Mouse (Mus musculus): ENCODE measurements around the gene Ywhae. TPM values are rescaled to one million over a fixed set of nuclear protein-coding genes. Genes with fewer than 3 reads are reported as not detected.
"Not testable (repeated sequence)": the region's sequence is repeated elsewhere in the genome, so short reads cannot be mapped to it uniquely, and the experiment has no call there.

Gene Ywhae
- polyA plus RNA-seq, 1 experiment from 2014 or later: 1,665 TPM

DNA sequence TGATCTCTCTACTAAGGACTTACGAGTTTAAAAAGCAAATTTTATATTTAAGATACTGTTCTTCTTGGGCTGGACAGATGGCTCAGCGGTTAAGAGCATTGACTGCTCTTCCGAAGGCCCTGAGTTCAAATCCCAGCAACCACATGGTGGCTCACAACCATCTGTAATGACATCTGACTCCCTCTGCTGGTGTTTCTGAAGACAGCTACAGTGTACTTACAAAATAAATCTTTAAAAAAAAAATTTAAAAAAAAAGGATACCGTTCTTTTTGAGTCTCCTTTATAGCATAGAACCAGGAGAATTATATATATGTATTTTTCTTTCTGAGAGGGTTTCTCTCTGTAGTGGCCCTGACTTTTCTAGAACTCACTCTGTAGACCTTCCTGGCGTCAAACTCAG, 32.1 kb upstream of the Ywhae start:
- H3K4me3 ChIP-seq (ENCODE audit: low read depth, low read length): no peak overlapping the region
- WGBS: 97% methylated on average over 5 of the region's 5 CpGs
- no peak for ATAC-seq (ENCODE audit: low FRiP score)
- H3K27ac ChIP-seq (ENCODE audit: low read depth, low read length): no peak overlapping the region
- peaks cover 32% of the 10 kb centered on the region for H3K36me3 ChIP-seq (ENCODE audit: control insufficient read depth, insufficient read depth, low read length)
- no peaks in the 10 kb centered on the region for H3K27me3 ChIP-seq (ENCODE audit: control insufficient read depth, insufficient read depth, low read length)
- no peak overlapping the region for H3K4me2 ChIP-seq
- no peak overlapping the region for H3K9ac ChIP-seq (ENCODE audit: low read length)
- no peaks in the 10 kb centered on the region for H3K9me3 ChIP-seq (ENCODE audit: control insufficient read depth, low read length)
- H3K4me1 ChIP-seq (ENCODE audit: control insufficient read depth, insufficient read depth, low read length): no peaks in the 10 kb centered on the region
- peak; percentile 8 for DNase-seq (ENCODE audit: low spot score, missing footprints)

DNA sequence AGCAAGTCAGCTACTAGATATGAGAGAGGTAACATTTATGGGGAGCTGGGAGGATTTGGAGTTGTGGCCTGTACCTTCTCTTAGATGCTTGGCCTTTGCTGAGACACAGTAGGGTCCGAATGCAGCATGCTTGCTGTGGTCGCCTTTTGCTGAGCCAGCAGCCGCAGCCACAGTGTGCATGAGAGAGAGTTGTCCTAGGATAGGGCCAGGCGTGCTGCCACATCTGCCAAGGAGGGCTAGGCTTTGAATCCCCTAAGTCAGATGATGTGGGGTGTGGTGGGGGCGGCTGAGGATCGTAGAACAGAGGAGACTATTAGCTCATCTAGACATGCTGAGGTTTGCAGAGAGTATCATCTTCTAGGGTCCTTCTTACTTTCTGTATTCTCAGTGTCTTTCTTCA, 29.9 kb upstream of the Ywhae start:
- Histone ChIP-seq H3K4me1 (ENCODE audit: control insufficient read depth, insufficient read depth, low read length) (no peaks in the 10 kb centered on the region), H3K9me3 (ENCODE audit: control insufficient read depth, low read length) (no peaks in the 10 kb centered on the region), H3K27ac (ENCODE audit: low read depth, low read length) (no peak overlapping the region), H3K9ac (ENCODE audit: low read length) (no peak overlapping the region), H3K4me3 (ENCODE audit: low read depth, low read length) (no peak overlapping the region), H3K27me3 (ENCODE audit: control insufficient read depth, insufficient read depth, low read length) (no peaks in the 10 kb centered on the region), H3K4me2 (no peak overlapping the region), H3K36me3 (ENCODE audit: control insufficient read depth, insufficient read depth, low read length) (peaks cover 27% of the 10 kb centered on the region)
- no peak for DNase-seq (ENCODE audit: low spot score, missing footprints)
- ATAC-seq (ENCODE audit: low FRiP score): no peak
- 92% methylated on average over 6 of the region's 6 CpGs for WGBS

DNA sequence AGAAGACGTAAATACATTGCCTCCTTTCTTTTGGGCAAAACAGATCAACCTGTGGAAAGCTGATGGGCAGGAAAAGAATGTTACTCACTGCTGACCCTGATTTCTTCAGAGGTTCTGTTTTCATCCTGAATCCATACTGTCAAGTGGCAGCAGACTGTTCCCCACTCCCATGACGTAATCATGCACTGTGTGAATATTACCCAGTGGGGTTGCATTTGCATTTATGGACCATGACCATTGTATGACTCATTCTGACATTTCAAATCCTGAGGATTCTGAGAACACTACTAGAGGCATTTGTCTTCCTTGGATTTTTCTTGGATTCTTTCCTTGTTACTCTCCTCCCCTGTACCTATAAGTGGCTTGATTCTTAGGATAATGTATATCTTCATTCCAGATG, 28.9 kb upstream of the Ywhae start:
- Histone ChIP-seq H3K36me3 (ENCODE audit: control insufficient read depth, insufficient read depth, low read length) (peaks cover 21% of the 10 kb centered on the region), H3K4me2 (no peak overlapping the region), H3K4me1 (ENCODE audit: control insufficient read depth, insufficient read depth, low read length) (no peaks in the 10 kb centered on the region), H3K9ac (ENCODE audit: low read length) (no peak overlapping the region), H3K27ac (ENCODE audit: low read depth, low read length) (no peak overlapping the region), H3K9me3 (ENCODE audit: control insufficient read depth, low read length) (no peaks in the 10 kb centered on the region), H3K27me3 (ENCODE audit: control insufficient read depth, insufficient read depth, low read length) (no peaks in the 10 kb centered on the region), H3K4me3 (ENCODE audit: low read depth, low read length) (no peak overlapping the region)
- no peak for DNase-seq (ENCODE audit: low spot score, missing footprints)
- ATAC-seq (ENCODE audit: low FRiP score): no peak
- 98% methylated on average over 2 of the region's 2 CpGs for WGBS

DNA sequence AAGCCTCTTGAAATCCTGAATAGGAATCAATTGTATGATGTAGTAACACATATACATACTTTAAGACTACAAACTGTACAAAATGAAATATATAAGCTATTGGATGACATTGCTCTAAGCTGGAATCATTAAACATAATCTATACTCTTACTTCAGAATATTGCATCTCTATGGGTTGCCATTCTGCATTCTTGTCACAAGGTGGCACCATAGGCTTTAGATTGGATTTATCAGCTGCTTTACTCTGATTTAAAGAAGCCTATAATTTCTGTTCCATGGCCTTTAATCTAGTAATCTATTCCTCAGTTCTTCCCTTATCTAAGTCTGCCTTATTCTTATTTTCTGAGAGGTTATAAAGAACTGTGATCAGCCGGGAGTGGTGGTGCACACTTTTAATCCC, 18.7 kb upstream of the Ywhae start:
- Histone ChIP-seq H3K9me3 (ENCODE audit: control insufficient read depth, low read length) (no peaks in the 10 kb centered on the region), H3K36me3 (ENCODE audit: control insufficient read depth, insufficient read depth, low read length) (no peaks in the 10 kb centered on the region), H3K27ac (ENCODE audit: low read depth, low read length) (no peak overlapping the region), H3K9ac (ENCODE audit: low read length) (no peak overlapping the region), H3K4me2 (no peak overlapping the region), H3K4me3 (ENCODE audit: low read depth, low read length) (no peak overlapping the region), H3K4me1 (ENCODE audit: control insufficient read depth, insufficient read depth, low read length) (no peaks in the 10 kb centered on the region), H3K27me3 (ENCODE audit: control insufficient read depth, insufficient read depth, low read length) (no peaks in the 10 kb centered on the region)
- 97% methylated on average over 1 of the region's 1 CpGs for WGBS
- DNase-seq (ENCODE audit: low spot score, missing footprints): no peak
- ATAC-seq (ENCODE audit: low FRiP score): no peak

DNA sequence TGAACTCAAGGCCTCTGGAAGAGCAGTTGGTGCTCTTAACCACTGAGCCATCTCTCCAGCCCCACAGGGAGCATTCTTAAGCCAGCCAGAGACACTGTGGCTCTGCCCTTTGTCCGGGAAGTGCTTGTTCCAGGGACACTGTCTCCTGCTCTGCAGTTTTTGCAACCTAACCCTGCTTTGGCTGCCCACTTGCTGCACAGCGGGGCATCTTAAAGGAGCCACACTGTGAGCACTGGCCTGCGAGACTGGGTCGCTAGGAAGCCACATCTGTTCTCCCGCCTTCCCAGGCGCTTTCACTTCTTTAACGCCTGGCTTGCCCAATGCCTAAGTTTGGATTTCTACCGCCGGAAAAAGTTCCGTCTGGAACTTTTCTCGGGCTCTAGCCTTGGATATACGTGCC, 17.1 kb upstream of the Ywhae start:
- Histone ChIP-seq H3K36me3 (ENCODE audit: control insufficient read depth, insufficient read depth, low read length) (no peaks in the 10 kb centered on the region), H3K27ac (ENCODE audit: low read depth, low read length) (no peak overlapping the region), H3K4me2 (no peak overlapping the region), H3K27me3 (ENCODE audit: control insufficient read depth, insufficient read depth, low read length) (no peaks in the 10 kb centered on the region), H3K9me3 (ENCODE audit: control insufficient read depth, low read length) (no peaks in the 10 kb centered on the region), H3K4me3 (ENCODE audit: low read depth, low read length) (no peak overlapping the region), H3K4me1 (ENCODE audit: control insufficient read depth, insufficient read depth, low read length) (no peaks in the 10 kb centered on the region), H3K9ac (ENCODE audit: low read length) (no peak overlapping the region)
- ATAC-seq (ENCODE audit: low FRiP score) (no peak), DNase-seq (ENCODE audit: low spot score, missing footprints) (no peak)
- 16% methylated on average over 12 of the region's 12 CpGs for WGBS

DNA sequence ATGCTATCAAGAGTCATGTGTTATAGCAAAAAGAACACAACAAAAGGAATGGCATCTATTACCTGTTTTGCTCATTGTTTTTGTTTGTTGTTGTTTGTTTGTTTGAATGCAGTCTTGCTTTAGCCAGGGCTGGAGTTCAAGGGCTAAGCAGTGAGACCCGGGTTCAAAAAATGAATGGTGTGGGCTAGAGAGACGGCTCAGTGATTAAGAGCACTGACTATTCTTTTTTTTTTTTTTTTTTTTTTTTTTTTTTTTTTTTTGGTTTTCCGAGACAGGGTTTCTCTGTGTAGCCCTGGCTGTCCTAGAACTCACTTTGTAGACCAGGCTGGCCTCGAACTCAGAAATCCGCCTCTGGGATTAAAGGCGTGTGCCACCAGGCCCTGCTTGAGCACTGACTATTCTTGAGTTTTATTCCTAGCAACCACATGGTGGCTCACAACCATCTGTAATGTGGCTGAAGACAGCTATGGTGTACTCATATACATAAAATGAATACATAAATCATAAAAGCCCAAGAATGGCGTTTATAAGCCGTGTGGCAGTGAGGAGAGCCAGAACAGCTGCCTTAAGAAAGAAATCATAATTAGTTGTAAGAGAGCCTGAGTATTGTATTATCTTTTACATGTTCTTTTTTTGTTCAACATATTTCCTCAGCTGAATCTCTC, 15.9 kb upstream of the Ywhae start:
- 90% methylated on average over 8 of the region's 8 CpGs for WGBS
- Histone ChIP-seq H3K4me2 (no peak overlapping the region), H3K4me1 (ENCODE audit: control insufficient read depth, insufficient read depth, low read length) (no peaks in the 10 kb centered on the region), H3K27ac (ENCODE audit: low read depth, low read length) (no peak overlapping the region), H3K4me3 (ENCODE audit: low read depth, low read length) (no peak overlapping the region), H3K36me3 (ENCODE audit: control insufficient read depth, insufficient read depth, low read length) (no peaks in the 10 kb centered on the region), H3K27me3 (ENCODE audit: control insufficient read depth, insufficient read depth, low read length) (no peaks in the 10 kb centered on the region), H3K9ac (ENCODE audit: low read length) (no peak overlapping the region), H3K9me3 (ENCODE audit: control insufficient read depth, low read length) (no peaks in the 10 kb centered on the region)
- DNase-seq (ENCODE audit: low spot score, missing footprints) (no peak), ATAC-seq (ENCODE audit: low FRiP score) (no peak)

DNA sequence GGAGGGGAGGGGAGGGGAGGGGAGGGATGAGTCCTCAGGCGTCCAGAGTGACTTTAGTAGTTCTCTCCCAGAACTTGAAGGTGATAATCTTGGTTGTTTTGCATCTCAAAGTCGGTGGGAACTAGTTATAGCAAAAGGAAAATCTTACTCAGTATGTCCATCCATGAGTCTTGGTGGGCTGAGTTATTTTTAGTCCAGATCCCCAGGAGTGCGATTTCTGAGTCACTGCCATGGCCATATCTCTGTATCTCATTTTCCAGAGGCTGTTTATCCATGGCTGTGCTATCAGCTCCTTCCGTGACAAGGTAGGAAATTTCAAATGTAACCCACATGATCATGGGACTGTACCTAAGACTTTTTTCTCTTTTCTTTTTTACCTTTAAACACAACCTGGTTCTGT, 10.3 kb upstream of the Ywhae start:
- Histone ChIP-seq H3K27ac (ENCODE audit: low read depth, low read length) (no peak overlapping the region), H3K36me3 (ENCODE audit: control insufficient read depth, insufficient read depth, low read length) (no peaks in the 10 kb centered on the region), H3K4me1 (ENCODE audit: control insufficient read depth, insufficient read depth, low read length) (no peaks in the 10 kb centered on the region), H3K4me3 (ENCODE audit: low read depth, low read length) (no peak overlapping the region), H3K9ac (ENCODE audit: low read length) (no peak overlapping the region), H3K27me3 (ENCODE audit: control insufficient read depth, insufficient read depth, low read length) (no peaks in the 10 kb centered on the region), H3K4me2 (no peak overlapping the region), H3K9me3 (ENCODE audit: control insufficient read depth, low read length) (no peaks in the 10 kb centered on the region)
- WGBS: 60% methylated on average over 4 of the region's 4 CpGs
- DNase-seq (ENCODE audit: low spot score, missing footprints) (no peak), ATAC-seq (ENCODE audit: low FRiP score) (no peak)

DNA sequence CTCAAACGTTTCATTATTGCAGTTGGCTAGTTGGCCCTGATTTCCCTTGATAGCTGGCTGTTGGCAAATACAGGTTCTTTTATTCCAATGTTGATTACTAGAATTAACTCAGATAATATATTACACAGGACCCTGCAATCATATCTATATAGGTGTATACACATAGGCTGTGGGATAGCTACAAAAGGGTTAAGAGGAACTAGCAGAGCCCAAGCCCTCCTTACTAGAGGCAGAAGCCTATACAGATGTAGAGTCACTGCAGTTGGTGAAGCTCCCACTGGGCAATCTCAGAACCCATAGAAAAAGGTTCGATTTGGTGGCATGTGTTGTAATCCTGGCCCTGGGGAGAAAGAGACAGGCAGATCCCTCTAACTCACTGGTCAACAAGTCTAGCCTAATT, 5.5 kb upstream of the Ywhae start:
- Histone ChIP-seq H3K9ac (ENCODE audit: low read length) (no peak overlapping the region), H3K4me2 (no peak overlapping the region), H3K27ac (ENCODE audit: low read depth, low read length) (no peak overlapping the region), H3K36me3 (ENCODE audit: control insufficient read depth, insufficient read depth, low read length) (no peaks in the 10 kb centered on the region), H3K27me3 (ENCODE audit: control insufficient read depth, insufficient read depth, low read length) (no peaks in the 10 kb centered on the region), H3K9me3 (ENCODE audit: control insufficient read depth, low read length) (no peaks in the 10 kb centered on the region), H3K4me1 (ENCODE audit: control insufficient read depth, insufficient read depth, low read length) (peaks cover 6% of the 10 kb centered on the region; the same call in 1 of the 2 replicates), H3K4me3 (ENCODE audit: low read depth, low read length) (no peak overlapping the region)
- WGBS: 76% methylated on average over 2 of the region's 2 CpGs
- ATAC-seq (ENCODE audit: low FRiP score) (no peak), DNase-seq (ENCODE audit: low spot score, missing footprints) (no peak)

DNA sequence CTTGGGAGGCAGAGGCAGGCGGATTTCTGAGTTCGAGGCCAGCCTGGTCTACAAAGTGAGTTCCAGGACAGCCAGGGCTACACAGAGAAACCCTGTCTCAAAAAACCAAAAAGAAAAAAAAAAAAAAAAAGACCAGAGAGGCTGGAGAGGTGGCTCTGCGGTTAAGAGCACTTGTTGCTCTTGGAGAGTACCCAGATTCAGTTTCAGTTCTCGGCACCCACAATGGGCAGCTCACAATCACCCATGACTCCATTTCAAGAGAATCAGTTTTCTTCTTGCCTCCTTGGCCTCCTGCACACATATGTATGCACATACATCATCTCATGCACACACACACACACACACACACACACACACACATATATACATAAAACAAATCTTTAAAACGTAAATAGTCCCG, 5.0 kb upstream of the Ywhae start:
- H3K4me2 ChIP-seq; ATAC-seq (ENCODE audit: low FRiP score); H3K36me3 ChIP-seq (ENCODE audit: control insufficient read depth, insufficient read depth, low read length); H3K9me3 ChIP-seq (ENCODE audit: control insufficient read depth, low read length); H3K27ac ChIP-seq (ENCODE audit: low read depth, low read length); H3K4me3 ChIP-seq (ENCODE audit: low read depth, low read length); H3K27me3 ChIP-seq (ENCODE audit: control insufficient read depth, insufficient read depth, low read length); DNase-seq (ENCODE audit: low spot score, missing footprints); H3K9ac ChIP-seq (ENCODE audit: low read length); H3K4me1 ChIP-seq (ENCODE audit: control insufficient read depth, insufficient read depth, low read length): not testable (repeated sequence)
- WGBS: 96% methylated on average over 6 of the region's 6 CpGs

Data from midbrain, embryonic 11.5 days (tissue).